Mouse (Mus musculus) heart, postnatal 0 days (tissue): ENCODE results near the gene Snupn. TPM values are rescaled to one million over a fixed set of nuclear protein-coding genes. Genes with fewer than 3 reads are reported as not detected.

Experiments
- ATAC-seq: fragments of 200-750 bp; cut with Nextera tagmentation; 2 replicates; pipeline ENCODE4 v1.8.0; 2017; ENCODE audit warnings: low read depth, moderate number of reproducible peaks, moderate library complexity; ENCODE audit not compliant: insufficient read depth
- DNase-seq: peaks from one replicate; pipeline ENCODE4 v3.0.0-alpha.2; 2016; ENCODE audit warnings: low spot score
- H3K27ac ChIP-seq: fragments of 300-500 bp; sonication (generic); 2 replicates; pipeline ENCODE4 v1.5.1; 2014; ENCODE audit warnings: low read depth, mild to moderate bottlenecking
- H3K27me3 ChIP-seq: fragments of 300-500 bp; sonication (generic); 2 replicates; pipeline ENCODE4 v1.6.1; 2014; ENCODE audit warnings: low read length, mixed read lengths; ENCODE audit not compliant: control insufficient read depth, insufficient read depth
- H3K36me3 ChIP-seq: fragments of 300-500 bp; sonication (generic); replicated peaks from 2 replicates; pipeline ENCODE4 v1.6.1; 2014; ENCODE audit warnings: low read length, mixed read lengths; ENCODE audit not compliant: control insufficient read depth, insufficient read depth
- H3K4me1 ChIP-seq: fragments of 300-500 bp; sonication (generic); 2 replicates; pipeline ENCODE4 v1.6.1; 2014; ENCODE audit warnings: antibody characterized with exemption; ENCODE audit not compliant: control insufficient read depth, insufficient read depth
- H3K4me2 ChIP-seq: fragments of 300-500 bp; sonication (generic); 2 replicates; pipeline ENCODE4 v1.6.1; 2014; ENCODE audit warnings: low read depth, mild to moderate bottlenecking, low read length, moderate library complexity
- H3K4me3 ChIP-seq: fragments of 300-500 bp; sonication (generic); 2 replicates; pipeline ENCODE4 v1.5.1; 2014; ENCODE audit warnings: low read depth, low read length
- H3K9ac ChIP-seq: fragments of 300-500 bp; sonication (generic); replicated peaks from 2 replicates; pipeline ENCODE4 v1.6.1; 2014; ENCODE audit warnings: low read depth, low read length, mixed read lengths
- H3K9me3 ChIP-seq: fragments of 300-500 bp; sonication (generic); replicated peaks from 2 replicates; pipeline ENCODE4 v1.6.1; 2016; ENCODE audit warnings: low read length; ENCODE audit not compliant: control insufficient read depth
- CTCF ChIP-seq: IDR thresholded peaks from 2 replicates; pipeline ENCODE4 v1.5.1; 2016; ENCODE audit warnings: antibody characterized with exemption, control low read depth, low read depth
- EP300 ChIP-seq: IDR thresholded peaks from 2 replicates; pipeline ENCODE4 v1.6.1; 2016; ENCODE audit warnings: antibody characterized with exemption, low read depth
- WGBS: fragments of 180-500 bp; shearing (Covaris S2); extraction: QIAGEN DNeasy Blood & Tissue Kit; methylation state at CpG from one replicate; pipeline ENCODE4 v1.1.7; 2014; 5-methylcytosine and 5-hydroxymethylcytosine counted together
- polyA plus RNA-seq: library from polyadenylated mRNA; unstranded; fragments of >200 nt; fragmentation: Nextera tagmentation; extraction: Ambion mirVana; gene quantifications from 2 replicates; pipeline ENCODE4 v1.2.1, GENCODE M21; 2015
- total RNA-seq: library from RNA; depleted of rRNA; stranded (reverse); fragments of >200 nt; gene quantifications from 2 replicates; pipeline ENCODE4 v1.2.3, GENCODE M21; 2014; ENCODE audit warnings: low replicate concordance; rRNA removed

Gene Snupn
- total and polyA plus RNA-seq, 2 experiments from 2014 or later = 2.8 to 14.9 TPM

- Histone ChIP-seq H3K4me1 (no peaks in the 10 kb centered on the region), H3K4me3 (no peak overlapping the region), H3K4me2 (no peak overlapping the region), H3K27ac (no peak overlapping the region), H3K9me3 (peaks cover 7% of the 10 kb centered on the region), H3K27me3 (no peaks in the 10 kb centered on the region), H3K36me3 (peaks cover 8% of the 10 kb centered on the region; the same call in 1 of the 2 replicates), H3K9ac (no peak overlapping the region)
- TF ChIP-seq EP300 = no peak
- no peak for TF ChIP-seq CTCF
- ATAC-seq (no peak), DNase-seq (no peak)
- 65% methylated on average over 1 of the region's 1 CpGs for WGBS
Measured at GRCm38 (mm10) chr9:57013756-57014155, 63.1 kb downstream of the Snupn start.

GRCm38 (mm10) chr9:57014766-57015165 lies 64.1 kb downstream of the Snupn start:
- peaks cover 7% of the 10 kb centered on the region for H3K9me3 ChIP-seq
- ATAC-seq (no peak), DNase-seq (peak; percentile 19)
- H3K27me3 ChIP-seq = no peaks in the 10 kb centered on the region
- peaks cover 8% of the 10 kb centered on the region; the same call in 1 of the 2 replicates for H3K36me3 ChIP-seq
- no peak overlapping the region for H3K4me3 ChIP-seq
- WGBS = 63% methylated on average over 1 of the region's 1 CpGs
- TF ChIP-seq CTCF = no peak; the same call in 1 of the 2 replicates
- no peak for TF ChIP-seq EP300
- H3K4me2 ChIP-seq = no peak overlapping the region
- H3K4me1 ChIP-seq = no peaks in the 10 kb centered on the region
- H3K27ac ChIP-seq = no peak overlapping the region
- H3K9ac ChIP-seq = no peak overlapping the region

- H3K36me3 ChIP-seq = peaks cover 20% of the 10 kb centered on the region
- H3K4me1 ChIP-seq = no peaks in the 10 kb centered on the region
- H3K4me3 ChIP-seq = no peak overlapping the region
- no peak overlapping the region for H3K27ac ChIP-seq
- H3K4me2 ChIP-seq = no peak overlapping the region
- no peaks in the 10 kb centered on the region for H3K27me3 ChIP-seq
- no peak overlapping the region for H3K9ac ChIP-seq
- no peak for TF ChIP-seq EP300
- TF ChIP-seq CTCF = no peak
- 94% methylated on average over 1 of the region's 1 CpGs for WGBS
- ATAC-seq = no peak
- DNase-seq = no peak
- peaks cover 7% of the 10 kb centered on the region for H3K9me3 ChIP-seq
Measured at GRCm38 (mm10) chr9:57017631-57018030, 67.0 kb downstream of the Snupn start.

- DNase-seq (no peak), ATAC-seq (no peak)
- Histone ChIP-seq H3K27me3 (no peaks in the 10 kb centered on the region), H3K4me3 (no peak overlapping the region), H3K4me1 (no peaks in the 10 kb centered on the region), H3K27ac (no peak overlapping the region), H3K4me2 (no peak overlapping the region), H3K9ac (no peak overlapping the region), H3K9me3 (no peaks in the 10 kb centered on the region), H3K36me3 (peaks cover 53% of the 10 kb centered on the region)
- WGBS = 88% methylated on average over 1 of the region's 1 CpGs
- TF ChIP-seq CTCF = no peak
- TF ChIP-seq EP300 = no peak
Measured at GRCm38 (mm10) chr9:57031756-57032155, 81.1 kb downstream of the Snupn start.

Other genes starting within 250 kb of the Snupn start
- gene Lingo1, start 154.4 kb upstream of the Snupn start, total RNA-seq = 0.93 and 2.4 TPM in 2 replicates
- gene Lingo1, start 154.4 kb upstream of the Snupn start, polyA plus RNA-seq = 0.66 and 1.1 TPM in 2 replicates
- gene Odf3l1, start 86.2 kb upstream of the Snupn start, total RNA-seq = not detected in 2 replicates
- gene Odf3l1, start 86.2 kb upstream of the Snupn start, polyA plus RNA-seq = 0.12 and 0.36 TPM in 2 replicates
- 62.4 and 93.5 TPM in 2 replicates for gene Cspg4, start 85.8 kb upstream of the Snupn start, total RNA-seq
- gene Cspg4, start 85.8 kb upstream of the Snupn start, polyA plus RNA-seq = 14.4 and 17.4 TPM in 2 replicates
- gene Snx33, start 22.5 kb upstream of the Snupn start, total RNA-seq = 11.4 and 13.5 TPM in 2 replicates
- gene Snx33, start 22.5 kb upstream of the Snupn start, polyA plus RNA-seq = 4.4 and 5.2 TPM in 2 replicates
- 178 and 179 TPM in 2 replicates for gene Imp3, start 13.4 kb upstream of the Snupn start, total RNA-seq
- 58.1 and 63.1 TPM in 2 replicates for gene Imp3, start 13.4 kb upstream of the Snupn start, polyA plus RNA-seq
- 22.2 and 22.6 TPM in 2 replicates for gene Ptpn9, start 44.0 kb downstream of the Snupn start, total RNA-seq
- gene Ptpn9, start 44.0 kb downstream of the Snupn start, polyA plus RNA-seq = 7.8 and 8.9 TPM in 2 replicates
- gene Sin3a, start 121.2 kb downstream of the Snupn start, total RNA-seq = 27.9 and 39.6 TPM in 2 replicates
- 9.7 and 12.1 TPM in 2 replicates for gene Sin3a, start 121.2 kb downstream of the Snupn start, polyA plus RNA-seq
- gene Man2c1, start 179.8 kb downstream of the Snupn start, total RNA-seq = 106 and 138 TPM in 2 replicates
- 31.8 and 35.6 TPM in 2 replicates for gene Man2c1, start 179.8 kb downstream of the Snupn start, polyA plus RNA-seq
- 10.3 and 13.6 TPM in 2 replicates for gene Neil1, start 197.4 kb downstream of the Snupn start, total RNA-seq
- gene Neil1, start 197.4 kb downstream of the Snupn start, polyA plus RNA-seq = 5.1 and 5.9 TPM in 2 replicates
- 21.1 and 45.2 TPM in 2 replicates for gene Commd4, start 207.5 kb downstream of the Snupn start, total RNA-seq
- 69.4 and 71.8 TPM in 2 replicates for gene Commd4, start 207.5 kb downstream of the Snupn start, polyA plus RNA-seq